Mouse (Mus musculus): ENCODE data around the gene Plekhh3.

The Plekhh3 gene

GRCm38 (mm10) chr11:101119761-101120544, 51.2 kb downstream of the Plekhh3 start, which contains the start of the genes Retreg3 and Tubg1:
Gene Retreg3 (minus strand): TSS chr11:101119893.
Gene Tubg1 (plus strand): TSS chr11:101119938.
- peak; percentile 99 for DNase-seq

- DNase-seq = peak; percentile 27
Measured at GRCm38 (mm10) chr11:101119131-101119760, 51.9 kb downstream of the Plekhh3 start.

DNA sequence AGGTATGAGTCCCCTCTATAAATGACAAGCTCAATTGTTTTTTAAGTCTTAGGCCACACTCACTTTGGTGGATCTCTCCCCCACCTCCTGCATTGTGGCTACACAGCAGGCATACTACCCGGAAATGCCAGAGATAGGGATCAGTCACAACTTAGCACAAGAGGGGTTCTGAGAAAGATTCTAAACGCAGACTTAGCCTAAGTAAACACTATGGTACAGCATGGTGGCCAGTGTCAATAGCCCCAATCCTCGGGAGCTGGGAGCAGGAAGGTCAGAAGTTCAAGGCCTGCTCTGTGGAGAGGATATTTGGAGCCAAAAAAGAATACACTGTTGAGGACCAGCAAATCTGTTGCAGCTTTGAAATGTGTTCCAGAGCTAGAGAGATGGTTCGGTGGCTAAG, 53.0 kb downstream of the Plekhh3 start:
- DNase-seq = peak; percentile 21

- DNase-seq = peak; percentile 2
Measured at GRCm38 (mm10) chr11:101115564-101115963, 55.6 kb downstream of the Plekhh3 start.

Measured in cerebellum, adult 11-12 months (tissue).